Mouse (Mus musculus) v-Abl transformed pro-B cells (cell line): ENCODE measurements around the gene Lrrc38.
"Not testable (repeated sequence)": the region's sequence is repeated elsewhere in the genome, so short reads cannot be mapped to it uniquely, and the experiment has no call there.

Experiments
- in situ Hi-C, 2 experiments: fragments of 400-800 bp; cut with MboI; formaldehyde crosslinking; loops; one replicate each; pipeline ENCODE4 v1.15.1; 2025; ENCODE audit not compliant: unreplicated experiment in 2 of 2

Lrrc38 gene

DNA sequence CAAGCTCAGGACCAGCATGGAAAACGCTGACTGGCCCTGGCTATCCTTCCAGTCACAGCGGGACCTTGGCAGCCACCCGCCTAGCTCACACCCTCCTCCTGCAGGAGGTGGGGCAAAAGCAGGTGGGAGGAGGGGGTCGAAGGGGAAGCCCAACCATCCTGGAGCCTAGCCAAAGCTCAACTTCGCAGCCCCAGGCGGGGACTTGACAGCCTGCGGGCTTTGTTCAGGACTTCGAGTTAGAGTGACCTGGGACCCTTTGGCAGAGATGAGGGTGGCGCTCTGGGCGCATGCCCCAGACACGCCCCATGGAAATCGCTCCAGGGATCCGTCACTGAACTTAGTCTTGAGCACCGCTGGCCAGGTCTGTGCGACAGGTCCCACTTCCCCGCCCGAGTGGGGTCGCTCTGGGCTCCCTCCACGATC is at the start of gene Lrrc38:
Gene Lrrc38 (plus strand): TSS at position 274 of the 423 bp plus-strand sequence.
- in situ Hi-C loops, result no loop called here

DNA sequence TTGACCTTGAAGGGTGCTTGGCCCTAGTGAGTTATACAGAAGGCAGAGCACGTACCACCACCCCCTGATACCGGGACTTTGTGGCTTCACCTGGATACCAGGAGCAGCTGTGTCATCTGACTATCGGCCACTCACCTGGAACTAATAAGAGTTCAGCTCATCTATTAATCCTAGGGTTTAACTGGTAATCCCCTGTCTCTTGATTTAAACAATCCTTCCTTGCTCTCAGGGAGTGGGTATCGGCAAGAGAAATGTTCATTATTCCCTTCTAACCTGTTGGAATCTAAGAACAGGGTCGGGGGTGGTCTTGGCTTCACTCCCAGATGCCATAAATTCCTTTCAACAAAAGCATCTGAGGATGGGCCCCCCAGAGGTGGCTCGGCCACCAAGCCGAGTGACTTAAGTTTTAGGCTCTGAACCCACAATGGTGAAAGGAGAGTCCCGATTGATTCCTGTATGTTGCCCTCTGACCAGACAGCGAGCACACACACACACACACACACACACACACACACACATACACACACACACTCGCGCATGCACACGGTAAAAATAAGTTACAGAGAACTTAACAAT is 49.4 kb upstream of the Lrrc38 start:
- in situ Hi-C loops, result no loop called here

DNA sequence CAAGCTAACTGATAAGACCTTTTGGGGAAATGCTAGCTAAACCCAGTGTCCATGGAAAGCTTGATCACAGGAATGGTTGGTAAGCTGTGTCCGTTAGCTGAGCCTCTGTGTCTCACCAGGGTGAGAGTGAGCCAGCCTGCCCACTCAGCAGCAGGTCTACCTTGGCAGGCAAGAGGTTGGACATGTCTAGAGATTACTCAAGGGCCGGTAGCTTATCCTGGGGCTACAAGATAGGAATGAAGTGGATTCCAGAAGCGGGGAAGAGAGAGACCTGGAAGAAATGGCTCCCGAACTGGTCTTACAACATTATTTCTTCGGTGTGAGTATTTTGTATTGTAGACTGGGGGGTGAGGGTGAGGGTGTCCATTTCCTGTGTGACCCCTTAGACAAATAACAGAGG is 48.5 kb upstream of the Lrrc38 start:
- in situ Hi-C loops, result no loop called here

DNA sequence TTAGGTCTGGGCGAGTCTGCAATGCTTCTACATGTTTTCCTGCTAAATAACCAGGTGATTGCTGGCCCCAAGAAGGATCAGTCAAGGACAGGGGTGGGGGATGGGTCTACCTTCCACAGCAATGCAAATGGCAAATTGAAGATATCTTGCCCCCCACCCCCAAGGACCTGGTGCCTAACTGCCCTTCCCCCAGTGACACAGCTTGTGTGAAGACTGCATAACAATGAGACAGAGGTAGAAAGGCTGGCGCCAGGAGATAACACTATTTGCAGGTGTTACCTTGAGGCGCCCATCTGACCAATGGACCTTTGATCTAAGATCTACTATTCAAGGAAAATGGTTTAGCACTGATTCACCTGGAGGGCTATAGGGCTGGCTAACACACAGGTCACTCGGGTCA is 47.7 kb upstream of the Lrrc38 start:
- in situ Hi-C loops, result no loop called here

DNA sequence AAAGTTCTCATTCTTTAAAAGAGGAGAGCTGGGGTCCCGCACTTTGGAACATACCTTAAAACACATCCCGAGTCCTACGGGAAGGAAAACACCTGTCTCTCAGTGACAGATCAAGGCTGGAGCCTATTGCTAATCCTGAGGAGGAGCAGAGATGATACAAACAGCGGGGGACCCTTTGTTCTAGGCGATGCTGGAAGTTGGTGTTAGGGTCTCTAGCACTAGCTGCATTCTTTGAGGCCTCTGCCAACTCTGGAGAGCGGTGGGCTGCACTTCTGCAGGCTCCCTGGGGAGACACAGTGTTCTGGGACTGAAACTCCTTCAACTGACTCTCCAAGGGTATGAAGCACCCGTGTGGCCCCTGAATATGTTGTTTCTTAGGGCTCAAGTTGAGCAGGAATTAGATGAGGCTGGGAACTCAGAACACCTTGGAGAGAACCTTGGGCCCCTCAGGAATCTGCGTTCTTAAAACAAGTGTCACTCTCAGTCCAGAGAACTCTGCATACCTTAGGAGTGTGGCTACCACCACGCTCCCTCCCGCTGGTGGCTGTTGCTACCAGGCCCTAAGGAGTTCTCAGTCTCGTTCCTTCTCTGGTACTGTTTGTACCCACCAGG is 47.2 kb upstream of the Lrrc38 start:
- in situ Hi-C loops, result no loop called here

DNA sequence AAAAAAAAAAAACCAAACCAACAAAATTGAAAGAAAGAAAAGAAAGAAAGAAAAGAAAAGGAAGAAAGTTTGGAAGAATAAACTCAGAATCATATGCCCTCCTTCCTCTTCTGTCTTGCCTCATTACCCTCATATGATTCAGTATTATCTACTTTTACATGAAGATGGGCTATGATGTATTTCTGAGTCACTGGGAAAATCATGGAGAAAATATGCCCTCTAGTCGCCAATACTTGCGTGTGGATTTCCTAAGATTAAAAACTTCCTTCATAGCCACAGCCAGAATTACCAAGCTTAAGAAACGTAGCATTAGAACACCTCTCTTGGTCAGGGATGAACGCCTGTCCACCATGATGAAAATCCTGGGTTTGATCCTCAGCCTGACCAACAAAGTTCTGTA is 44.5 kb upstream of the Lrrc38 start:
- in situ Hi-C loops, result no loop called here

DNA sequence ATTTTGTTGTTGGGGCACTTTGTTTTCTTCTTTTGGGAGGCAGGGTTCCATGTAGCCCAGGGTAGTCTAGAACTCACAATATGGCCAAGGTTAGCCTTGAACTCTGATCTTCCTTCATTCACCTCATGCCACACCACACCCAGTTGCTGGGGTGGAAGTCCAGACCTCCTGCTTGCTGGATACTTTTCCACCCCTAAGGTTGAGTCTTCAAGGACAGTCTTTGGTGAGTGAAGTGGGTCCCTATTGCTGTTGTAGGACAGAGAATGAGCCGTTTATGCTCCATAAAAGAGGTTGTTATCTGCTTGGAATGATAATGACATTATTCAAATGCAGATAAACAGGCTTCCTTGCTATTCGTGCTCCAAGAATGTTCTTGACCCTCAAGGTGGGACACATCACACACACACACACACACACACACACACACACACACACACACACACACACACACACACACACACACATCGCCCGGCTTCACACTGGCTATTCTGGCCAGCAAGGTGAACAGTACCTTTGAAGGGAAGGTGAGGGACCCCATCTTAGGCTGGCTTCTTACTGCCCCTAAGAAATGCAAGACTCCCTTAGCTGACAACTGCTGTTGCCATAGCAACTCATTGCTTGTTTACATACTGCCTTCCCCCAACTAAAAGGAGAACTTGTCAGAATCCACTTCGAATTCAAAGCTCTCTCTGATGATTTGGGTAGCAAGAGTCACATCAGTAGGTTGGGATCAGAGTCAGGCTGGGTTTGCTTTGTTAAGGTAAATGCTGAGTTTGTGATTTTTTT is 43.4 kb upstream of the Lrrc38 start:
- in situ Hi-C loops, result no loop called here

DNA sequence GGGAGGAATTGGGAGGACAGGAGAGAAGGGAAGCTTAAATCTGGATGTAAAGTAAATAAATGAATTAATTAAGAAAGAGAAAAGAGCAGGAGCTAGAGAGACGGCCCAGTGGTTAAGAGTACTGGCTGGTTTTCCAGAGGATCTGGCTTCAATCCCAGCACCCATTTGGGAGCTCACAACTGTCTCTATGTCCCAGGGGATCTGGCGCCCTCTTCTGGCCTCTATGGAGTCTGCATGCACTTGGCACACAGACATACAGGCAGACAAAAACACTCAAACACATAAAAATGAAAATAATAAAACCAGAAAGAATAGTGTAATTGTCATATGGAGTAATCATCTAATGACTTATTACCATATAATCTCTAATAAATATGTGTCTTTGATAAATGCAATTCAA is 38.2 kb upstream of the Lrrc38 start:
- in situ Hi-C loops, result no loop called here

DNA sequence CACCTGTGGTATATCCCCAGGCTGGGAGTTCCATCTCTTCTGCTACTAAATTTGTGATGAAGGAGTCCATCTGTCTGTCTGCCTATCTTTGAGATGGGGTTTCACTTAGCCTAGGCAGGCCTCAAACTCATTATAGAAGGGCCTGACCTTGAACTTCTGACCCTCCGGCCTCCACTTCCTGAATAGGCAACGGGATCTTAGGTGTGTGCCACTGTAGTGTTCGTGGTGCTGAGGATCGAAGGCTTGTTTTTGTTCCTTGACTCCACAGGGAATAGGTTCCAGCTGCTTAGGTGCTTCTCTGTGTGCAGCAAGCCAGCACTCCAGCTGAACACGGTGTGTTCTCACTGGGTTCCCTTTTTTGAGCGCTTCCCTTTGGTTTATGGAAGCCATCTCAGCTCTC is 36.3 kb upstream of the Lrrc38 start:
- in situ Hi-C loops, result no loop called here

DNA sequence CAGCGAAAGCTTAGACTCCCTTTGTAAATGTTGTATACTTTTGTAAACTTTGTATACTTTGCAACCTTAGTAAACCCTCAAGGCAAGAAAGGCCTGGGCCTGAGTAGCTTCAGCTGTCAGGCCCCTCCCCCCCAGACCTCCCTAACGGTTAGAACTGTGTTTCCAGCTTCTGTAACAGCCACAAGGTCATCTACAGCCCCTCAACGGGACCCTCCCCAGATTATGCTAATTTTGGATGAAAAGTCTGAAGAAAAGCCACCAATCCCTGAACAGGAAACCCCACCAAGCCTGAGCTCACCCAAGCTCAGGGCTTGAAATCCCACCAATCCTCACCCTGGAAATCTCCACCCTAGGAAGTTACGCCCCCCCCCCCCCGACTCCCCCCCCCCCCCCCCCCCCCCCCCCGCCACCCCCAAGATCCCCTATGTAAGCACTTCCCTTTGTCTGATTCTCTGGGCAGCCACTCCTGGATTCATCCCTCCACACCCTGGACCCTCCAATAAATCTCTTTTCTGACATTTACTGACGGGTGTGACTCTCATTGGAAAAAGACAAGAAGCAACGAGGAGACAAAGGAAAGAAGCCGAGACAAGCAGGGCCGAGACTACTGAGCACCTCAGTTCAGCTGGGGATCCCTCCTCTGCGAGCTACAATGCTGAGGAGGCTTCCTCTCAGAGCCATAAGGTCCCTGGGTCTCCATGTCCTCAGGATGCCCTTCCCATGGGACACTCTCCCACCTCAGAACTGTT is 25.2 kb upstream of the Lrrc38 start:
- in situ Hi-C loops, result no loop called here

DNA sequence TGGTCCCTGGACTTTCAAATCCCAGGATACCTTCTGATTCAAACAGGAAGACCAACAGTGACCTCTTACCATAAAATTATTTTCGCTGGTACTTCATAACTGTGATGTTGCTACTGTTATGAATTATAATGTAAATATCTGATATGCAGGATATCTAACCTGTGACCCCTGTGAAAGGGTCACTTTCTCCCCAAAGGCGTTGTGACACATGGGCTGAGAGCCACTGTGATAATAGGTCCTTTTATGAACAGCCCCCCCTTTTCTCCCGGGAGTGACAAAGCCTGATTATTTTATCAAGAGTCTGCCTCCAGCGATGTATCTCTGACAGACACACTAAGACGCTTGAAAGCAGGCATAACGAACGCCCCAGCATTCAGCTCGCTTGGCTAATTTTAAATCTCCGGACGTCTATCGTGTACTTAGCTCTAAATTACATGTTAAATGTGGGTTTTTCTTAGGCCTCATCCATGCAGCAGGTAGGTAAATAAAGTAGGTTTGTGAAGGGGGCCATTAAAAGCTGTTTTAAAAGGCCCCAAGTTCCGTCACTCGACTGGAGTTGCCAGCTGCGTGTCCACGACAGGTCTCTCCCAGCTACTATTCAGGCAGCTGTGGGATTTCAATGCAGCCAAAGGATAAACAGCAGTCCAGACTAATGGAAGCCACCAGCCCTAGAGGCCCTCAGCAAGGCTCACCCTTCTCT is 24.5 kb upstream of the Lrrc38 start:
- in situ Hi-C loops, result no loop called here

DNA sequence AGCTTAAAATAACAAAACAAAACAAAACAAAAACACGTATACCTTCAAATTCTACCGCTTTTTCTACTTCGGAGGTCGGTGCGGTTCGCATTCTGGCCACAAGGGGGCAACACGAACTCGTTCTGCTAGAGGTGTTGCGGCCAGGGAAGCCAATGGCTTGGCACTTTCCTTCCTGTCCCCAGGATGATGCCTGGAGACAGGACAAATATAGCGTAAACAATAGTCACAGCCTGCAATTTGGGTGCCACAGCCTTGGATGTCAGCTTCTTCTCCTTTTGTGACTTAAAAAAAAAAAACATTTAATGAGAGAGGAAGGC is 24.0 kb upstream of the Lrrc38 start:
- in situ Hi-C loops, result no loop called here

DNA sequence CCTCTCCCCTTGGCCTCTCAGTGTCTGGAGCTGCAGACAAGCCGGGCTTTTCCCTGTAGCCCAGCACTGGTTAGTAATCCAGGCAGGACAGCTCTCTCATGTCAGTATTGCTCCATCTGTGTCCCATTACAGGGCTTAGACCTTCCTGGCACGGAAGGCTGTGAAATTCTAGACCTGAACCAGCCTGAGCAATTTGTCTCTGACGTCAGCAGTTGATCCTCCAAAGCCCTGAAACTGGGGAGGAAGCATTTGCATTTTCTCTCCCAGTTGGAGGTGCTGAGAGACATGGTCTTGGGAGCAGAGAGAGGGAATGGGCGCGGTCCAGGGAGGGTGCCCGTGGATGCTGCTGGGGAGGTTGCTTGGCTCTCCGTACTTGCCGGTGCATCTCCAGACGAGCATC is 19.0 kb upstream of the Lrrc38 start:
- in situ Hi-C loops, result no loop called here

DNA sequence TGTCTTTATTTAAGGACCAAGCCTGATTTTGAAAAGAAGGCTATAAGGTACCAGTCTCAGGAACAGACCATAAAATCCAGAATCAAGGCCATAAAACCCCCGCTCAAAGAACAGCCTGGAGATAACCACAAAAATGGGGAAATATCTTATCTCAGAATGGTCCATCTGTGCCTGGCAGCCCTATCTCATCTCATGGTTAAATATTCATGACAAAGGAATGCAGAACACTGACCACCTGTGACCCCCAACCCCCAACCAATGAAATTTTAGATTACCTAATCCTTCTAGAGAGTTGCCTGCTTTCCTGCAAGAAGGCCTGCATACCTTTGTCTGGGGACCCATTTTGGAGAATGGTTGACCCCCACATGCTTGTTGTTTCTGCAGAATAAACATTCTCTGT is 17.8 kb upstream of the Lrrc38 start:
- in situ Hi-C loops, result no loop called here

DNA sequence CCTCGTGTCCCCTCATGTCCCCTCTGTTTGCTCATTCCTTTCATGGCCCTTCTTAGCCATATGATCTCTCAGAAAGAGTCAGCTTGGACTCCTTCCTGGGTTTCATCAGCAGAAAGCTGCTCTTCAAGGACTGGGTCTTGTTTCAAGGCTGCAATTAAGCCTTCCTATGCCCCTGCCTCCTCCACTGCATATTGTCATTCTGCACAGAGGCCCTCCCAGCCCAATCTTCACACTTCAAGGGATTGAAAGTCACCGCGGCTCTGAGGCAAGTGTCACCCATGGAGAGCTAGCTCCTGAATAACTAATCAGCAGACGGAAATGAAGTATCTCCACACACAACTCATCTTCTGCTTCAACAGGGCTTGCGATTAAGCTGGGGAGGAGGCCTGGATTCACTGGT is 15.4 kb upstream of the Lrrc38 start:
- in situ Hi-C loops, result no loop called here

DNA sequence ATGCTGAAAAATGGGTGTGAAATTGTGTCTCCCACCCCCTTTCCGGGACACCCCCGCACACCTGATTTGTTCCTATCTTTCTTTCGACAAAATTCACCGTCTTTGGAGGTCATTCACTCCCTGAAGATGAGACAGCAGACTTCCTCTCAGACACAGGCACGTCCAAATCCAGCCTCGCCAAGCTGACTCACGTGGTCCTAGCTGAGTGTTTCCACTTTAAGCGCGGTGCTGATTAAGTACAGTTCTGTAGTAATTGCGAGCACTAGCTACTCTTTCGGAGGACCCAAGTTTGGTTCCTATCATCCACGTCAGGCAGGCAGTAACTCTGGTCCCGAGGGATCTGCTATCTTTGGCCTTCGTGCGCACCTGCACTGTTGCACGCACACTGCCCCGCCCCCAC is 14.6 kb upstream of the Lrrc38 start:
- in situ Hi-C loops, result no loop called here

DNA sequence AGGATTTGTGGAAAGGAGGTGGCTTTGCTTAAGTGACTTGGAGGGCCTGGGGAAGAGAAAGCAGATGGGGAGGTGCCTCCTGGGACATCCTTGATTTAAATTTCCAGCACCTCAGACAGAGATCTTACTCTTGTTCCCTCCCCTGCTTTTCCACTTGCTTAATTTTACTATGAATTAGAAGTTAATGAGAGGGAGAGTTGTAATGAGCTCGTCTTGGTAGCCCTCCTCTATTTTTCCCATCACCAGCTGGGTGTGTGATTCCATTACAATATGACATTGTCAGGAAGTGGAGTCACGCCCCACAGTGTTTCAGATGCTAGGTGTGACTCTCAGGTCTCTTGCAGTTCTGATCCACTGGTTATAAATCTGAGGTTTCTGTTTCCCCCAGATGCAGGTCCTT is 13.5 kb upstream of the Lrrc38 start:
- in situ Hi-C loops, result no loop called here

DNA sequence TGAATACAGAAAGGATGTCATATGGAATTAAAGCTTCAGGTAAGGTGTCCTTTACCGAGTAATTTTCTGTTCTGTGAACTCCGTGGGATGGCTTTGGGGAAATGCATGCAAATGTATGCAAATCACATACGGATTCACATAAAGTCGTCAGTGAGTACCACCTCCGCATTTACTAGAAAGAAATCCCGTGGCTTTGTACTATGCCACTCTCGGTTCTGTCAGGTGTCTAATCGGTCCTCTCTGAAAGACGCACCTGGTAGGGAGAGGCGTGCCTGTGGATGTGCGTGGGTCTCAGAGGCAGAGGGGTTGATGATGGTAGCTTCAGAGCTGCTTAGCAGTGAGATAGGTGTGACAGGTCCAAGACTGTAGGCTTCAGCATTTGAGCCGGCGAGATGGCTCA is 9.7 kb upstream of the Lrrc38 start:
- in situ Hi-C loops, result no loop called here

DNA sequence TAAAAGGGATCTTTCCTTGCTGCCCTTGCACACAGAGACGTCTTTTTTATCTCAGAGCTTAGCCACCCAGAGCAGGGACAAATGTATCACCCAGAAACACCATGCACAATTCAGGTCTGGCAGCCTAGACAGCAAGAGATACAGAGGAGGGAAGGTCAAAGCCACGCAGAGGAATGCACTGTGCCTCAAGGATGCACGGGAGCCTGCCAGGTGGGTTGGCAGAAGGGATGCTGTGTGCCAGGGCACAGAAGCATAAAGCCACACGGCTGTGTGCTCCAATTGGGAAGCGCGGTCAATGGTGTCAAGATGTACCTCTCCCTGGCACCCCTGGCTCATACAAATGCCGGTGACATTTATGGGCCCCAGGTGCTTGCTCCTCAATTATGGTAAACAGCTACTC is 8.1 kb upstream of the Lrrc38 start:
- in situ Hi-C loops, result no loop called here

DNA sequence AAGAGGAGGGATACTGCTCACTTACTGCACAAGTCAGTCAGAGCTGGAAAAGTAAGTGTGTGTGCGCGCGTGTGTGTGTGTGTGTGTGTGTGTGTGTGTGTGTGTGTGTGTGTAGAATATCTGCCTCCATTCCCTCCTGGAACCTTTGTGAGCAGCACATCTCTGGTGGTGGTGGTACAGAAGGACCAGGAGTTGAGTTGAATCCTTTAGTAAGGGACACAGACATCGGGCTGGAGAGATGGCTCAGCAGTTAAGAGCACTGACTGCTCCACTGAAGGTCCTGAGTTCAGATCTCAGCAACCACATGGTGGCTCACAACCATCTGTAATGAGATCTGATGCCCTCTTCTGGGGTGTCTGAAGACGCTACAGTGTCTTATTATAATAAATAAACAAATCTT is 4.1 kb upstream of the Lrrc38 start:
- in situ Hi-C loops, result not testable (repeated sequence)

DNA sequence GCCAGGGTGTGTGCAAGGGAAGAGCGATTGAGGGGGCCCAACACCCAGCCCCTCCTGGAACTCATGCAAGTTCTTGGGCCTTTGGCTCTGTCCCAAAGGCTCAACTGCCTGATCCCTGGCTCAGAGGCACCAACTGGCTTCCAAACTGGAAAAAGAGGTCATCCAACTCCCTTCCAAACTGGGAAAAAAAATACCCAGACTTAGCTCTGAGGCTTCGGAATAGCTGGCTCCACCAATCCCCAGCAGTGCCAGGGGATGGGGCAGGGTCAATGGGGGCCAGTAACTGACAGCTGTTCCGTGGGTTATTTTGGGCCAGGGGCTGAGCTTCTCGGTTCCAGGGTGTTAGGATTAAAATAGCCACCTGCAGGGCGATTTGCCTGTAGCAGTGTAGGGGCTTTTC is 879 bp upstream of the Lrrc38 start:
- in situ Hi-C loops, result no loop called here
